Mouse (Mus musculus) cerebellum, adult 8-10 months (tissue): ENCODE measurements around the gene Cadm2.

Experiments used
- DNase-seq: peaks from one replicate; pipeline ENCODE4 v3.0.0; 2022

Gene Cadm2

GRCm38 (mm10) chr16:66651013-66651362 lies 969.7 kb downstream of the Cadm2 start:
- DNase-seq, result peak; percentile 66

GRCm38 (mm10) chr16:66650348-66651012 lies 970.2 kb downstream of the Cadm2 start:
- peak; percentile 68 for DNase-seq

GRCm38 (mm10) chr16:66647798-66648197 lies 972.9 kb downstream of the Cadm2 start:
- DNase-seq, result no peak

- DNase-seq, result no peak
Observed at GRCm38 (mm10) chr16:66643606-66644005, 977.1 kb downstream of the Cadm2 start.

GRCm38 (mm10) chr16:66627527-66627926 lies 993.2 kb downstream of the Cadm2 start:
- DNase-seq, result no peak

GRCm38 (mm10) chr16:66622423-66622822 lies 998.3 kb downstream of the Cadm2 start:
- DNase-seq, result no peak

GRCm38 (mm10) chr16:66612624-66613023 lies 1008.1 kb downstream of the Cadm2 start:
- no peak for DNase-seq
